Mouse (Mus musculus) liver, embryonic 14.5 days (tissue): ENCODE data around the gene Nhlrc1. TPM values are rescaled to one million over a fixed set of nuclear protein-coding genes. Genes with fewer than 3 reads are reported as not detected.
A peak's percentile ranks its signal among the peaks of the same experiment; 100 is the strongest.

ENCODE experiments used
- ATAC-seq: fragments of 200-750 bp; cut with Nextera tagmentation; 2 replicates; pipeline ENCODE4 v1.8.0; 2017; ENCODE audit warnings: moderate number of reproducible peaks, mild to moderate bottlenecking, moderate library complexity; ENCODE audit not compliant: insufficient read depth
- DNase-seq, 3 experiments: peaks; one replicate each; pipeline ENCODE4 v3.0.0-alpha.2; 2012 to 2013; ENCODE audit warnings: low read depth in 3 of 3, low spot score in 3 of 3
- H3K27ac ChIP-seq: fragments of 300-500 bp; sonication (generic); 2 replicates; pipeline ENCODE4 v1.5.1; 2014; ENCODE audit warnings: moderate library complexity, mild to moderate bottlenecking, control low read depth, inconsistent platforms
- H3K27me3 ChIP-seq: fragments of 300-500 bp; sonication (generic); 2 replicates; pipeline ENCODE4 v1.6.1; 2014; ENCODE audit warnings: mild to moderate bottlenecking, low read length, moderate library complexity; ENCODE audit not compliant: control insufficient read depth, insufficient read depth
- H3K36me3 ChIP-seq: fragments of 300-500 bp; sonication (generic); replicated peaks from 2 replicates; pipeline ENCODE4 v1.6.1; 2014; ENCODE audit warnings: low read depth; ENCODE audit not compliant: control insufficient read depth, insufficient read depth
- H3K4me1 ChIP-seq, 2 experiments: fragments of 200-500 bp in 1 of 2; fragments of 300-500 bp in 1 of 2; sonication (generic) in 1 of 2; replicated peaks; 2 replicates each; pipeline ENCODE4 v1.6.1; 2012 to 2014; ENCODE audit warnings: antibody characterized with exemption in 1 of 2, inconsistent platforms in 1 of 2, low read length in 1 of 2; ENCODE audit not compliant: control insufficient read depth in 2 of 2, insufficient read depth in 2 of 2
- H3K4me2 ChIP-seq: fragments of 300-500 bp; sonication (generic); 2 replicates; pipeline ENCODE4 v1.6.1; 2014; ENCODE audit warnings: low read depth, mild to moderate bottlenecking, control low read depth, moderate library complexity
- H3K4me3 ChIP-seq, 2 experiments: fragments of 200-500 bp in 1 of 2; fragments of 300-500 bp in 1 of 2; sonication (generic) in 1 of 2; 2 replicates each; pipeline ENCODE4 v1.5.1; 2012 to 2014; ENCODE audit warnings: low read depth in 2 of 2, low read length in 2 of 2, mild to moderate bottlenecking in 2 of 2, control low read depth in 1 of 2, inconsistent platforms in 1 of 2, moderate library complexity in 1 of 2; ENCODE audit not compliant: insufficient read depth in 1 of 2
- H3K9ac ChIP-seq: fragments of 300-500 bp; sonication (generic); replicated peaks from 2 replicates; pipeline ENCODE4 v1.6.1; 2014; ENCODE audit warnings: mild to moderate bottlenecking, control low read depth, moderate library complexity
- H3K9me3 ChIP-seq: fragments of 300-500 bp; sonication (generic); 2 replicates; pipeline ENCODE4 v1.6.1; 2016; ENCODE audit warnings: low read length, mixed read lengths; ENCODE audit not compliant: control insufficient read depth
- CTCF ChIP-seq: IDR thresholded peaks from 2 replicates; pipeline ENCODE4 v1.5.1; 2016; ENCODE audit warnings: antibody characterized with exemption, low read depth, control low read depth
- EP300 ChIP-seq: IDR thresholded peaks from 2 replicates; pipeline ENCODE4 v1.6.1; 2016; ENCODE audit warnings: antibody characterized with exemption, low read depth
- WGBS: fragments of 180-500 bp; shearing (Covaris S2); extraction: QIAGEN DNeasy Blood & Tissue Kit; methylation state at CpG from one replicate; pipeline ENCODE4 v1.1.7; 2014; ENCODE audit not compliant: insufficient replicate concordance; 5-methylcytosine and 5-hydroxymethylcytosine counted together
- polyA plus RNA-seq, 2 experiments: library from polyadenylated mRNA; depleted of rRNA in 1 of 2; stranded (reverse) in 1 of 2; unstranded in 1 of 2; fragments of >200 nt; fragmentation: Nextera tagmentation in 1 of 2; extraction: Ambion mirVana in 1 of 2; gene quantifications; 2 replicates each; pipeline versions ENCODE4 v1.2.1 to v1.2.3; 2012 to 2014

Gene Nhlrc1
- polyA plus RNA-seq, 2 experiments, result 0.46 to 0.50 TPM

DNA sequence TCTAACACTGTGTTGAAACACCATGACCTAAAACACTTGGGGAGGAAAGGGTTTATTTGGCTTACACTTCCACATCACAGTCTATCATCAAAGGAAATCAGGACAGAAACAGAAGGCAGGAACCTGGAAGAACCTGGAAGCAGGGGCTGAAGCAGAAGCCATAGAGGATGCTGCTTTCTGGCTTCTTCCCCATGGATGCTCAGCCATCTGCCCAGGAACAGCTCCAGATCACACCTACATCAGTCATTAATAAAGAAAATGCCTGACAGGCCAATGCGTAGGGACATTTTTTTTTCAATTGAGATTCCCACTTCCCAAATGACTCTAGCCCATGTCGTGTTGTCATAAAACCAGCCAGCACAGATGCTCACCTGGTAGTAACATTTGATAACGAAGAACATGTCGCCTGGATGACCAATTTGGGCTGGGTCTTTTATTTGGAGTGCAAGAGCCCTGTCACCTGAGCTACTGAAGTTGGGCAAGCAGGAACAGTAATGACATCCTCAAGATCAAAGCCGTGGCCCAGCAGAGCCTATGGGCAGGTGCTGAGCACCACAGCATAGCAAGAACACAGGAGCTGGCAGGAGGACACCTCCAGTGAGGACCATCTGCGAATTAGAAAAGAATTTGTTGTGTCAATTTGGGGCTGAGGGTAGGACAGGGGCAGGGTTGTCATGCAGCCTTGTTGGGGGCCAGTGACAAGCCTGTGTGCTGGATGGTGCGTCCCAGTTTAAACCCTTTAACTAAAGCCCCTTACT is 22.0 kb downstream of the Nhlrc1 start:
- DNase-seq, result no peak
- no peak for ATAC-seq
- WGBS, result 61% methylated on average over 7 of the region's 7 CpGs

GRCm38 (mm10) chr13:46990376-46991011 is 24.2 kb downstream of the Nhlrc1 start:
- Histone ChIP-seq H3K4me3 (no peak overlapping the region), H3K9me3 (no peaks in the 10 kb centered on the region), H3K4me2 (no peak overlapping the region), H3K27ac (no peak overlapping the region), H3K9ac (no peak overlapping the region), H3K27me3 (no peaks in the 10 kb centered on the region), H3K36me3 (no peaks in the 10 kb centered on the region), H3K4me1 (no peaks in the 10 kb centered on the region)
- ATAC-seq, result no peak
- 21% methylated on average over 4 of the region's 4 CpGs for whole genome bisulfite sequencing
- no peak for TF ChIP-seq CTCF
- no peak for TF ChIP-seq EP300
- no peak for DNase-seq

More for the DNA sequence above, 22.0 kb downstream of the Nhlrc1 start:
- Histone ChIP-seq H3K4me1 (no peaks in the 10 kb centered on the region), H3K27ac (no peak overlapping the region), H3K9me3 (no peaks in the 10 kb centered on the region), H3K36me3 (no peaks in the 10 kb centered on the region), H3K27me3 (no peaks in the 10 kb centered on the region), H3K9ac (no peak overlapping the region), H3K4me3 (no peak overlapping the region), H3K4me2 (no peak overlapping the region)
- TF ChIP-seq EP300, result no peak
- TF ChIP-seq CTCF, result no peak

DNA sequence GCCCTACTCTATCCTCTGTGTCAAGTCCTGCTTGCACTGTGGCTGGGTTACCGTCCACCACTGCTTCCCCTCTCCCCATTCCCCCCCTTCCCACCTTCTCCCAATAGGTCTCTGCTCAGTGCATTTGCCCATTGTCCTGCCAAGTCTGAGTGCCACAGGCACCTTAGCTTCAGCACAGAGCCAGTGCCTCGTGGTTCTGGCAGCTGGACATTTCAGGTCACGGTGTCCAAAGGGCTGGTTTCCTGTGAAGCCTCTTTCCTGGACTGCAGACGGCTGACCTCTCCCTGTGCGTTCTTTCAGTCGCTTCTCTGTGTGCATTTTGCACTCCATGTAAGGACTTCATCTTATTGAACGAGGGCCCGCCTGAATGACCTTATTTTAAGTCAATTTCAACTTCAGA is 26.7 kb downstream of the Nhlrc1 start:
- H3K4me3 ChIP-seq, result no peak overlapping the region
- no peaks in the 10 kb centered on the region for H3K9me3 ChIP-seq
- no peak overlapping the region for H3K4me2 ChIP-seq
- no peaks in the 10 kb centered on the region for H3K4me1 ChIP-seq
- ATAC-seq (no peak), DNase-seq (no peak)
- H3K9ac ChIP-seq, result no peak overlapping the region
- TF ChIP-seq EP300 (no peak), CTCF (no peak)
- no peaks in the 10 kb centered on the region for H3K27me3 ChIP-seq
- 61% methylated on average over 8 of the region's 8 CpGs for WGBS
- no peak overlapping the region for H3K27ac ChIP-seq
- H3K36me3 ChIP-seq, result no peaks in the 10 kb centered on the region

- H3K4me1 ChIP-seq, result no peaks in the 10 kb centered on the region
- H3K9me3 ChIP-seq, result no peaks in the 10 kb centered on the region
- TF ChIP-seq EP300 (no peak), CTCF (no peak)
- no peak overlapping the region for H3K4me2 ChIP-seq
- no peaks in the 10 kb centered on the region for H3K36me3 ChIP-seq
- H3K9ac ChIP-seq, result no peak overlapping the region
- H3K27ac ChIP-seq, result no peak overlapping the region
- ATAC-seq, result no peak
- no peak for DNase-seq
- H3K27me3 ChIP-seq, result no peaks in the 10 kb centered on the region
- no peak overlapping the region for H3K4me3 ChIP-seq
- 55% methylated on average over 6 of the region's 6 CpGs for WGBS
These were observed 28.4 kb downstream of the Nhlrc1 start for GRCm38 (mm10) chr13:46986208-46986607.

DNA sequence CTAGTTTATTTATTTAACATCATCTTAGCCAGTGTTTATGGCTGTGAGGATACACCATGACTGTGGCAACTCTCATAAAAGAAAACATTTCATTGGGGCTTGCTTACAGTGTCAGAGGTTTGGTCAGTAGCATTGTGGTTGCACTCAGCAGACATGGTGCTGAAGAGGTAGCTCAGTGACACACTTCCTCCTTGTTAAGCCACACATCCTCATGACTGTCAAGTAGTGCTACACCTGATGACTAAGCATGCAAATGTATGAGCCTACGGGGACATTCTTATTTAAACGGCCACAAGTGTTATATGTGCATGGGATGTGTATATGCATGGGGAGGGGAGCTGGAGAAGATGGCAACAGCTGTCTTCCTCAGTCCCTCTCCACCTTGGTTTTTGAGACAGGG is 30.8 kb downstream of the Nhlrc1 start:
- no peaks in the 10 kb centered on the region for H3K9me3 ChIP-seq
- no peaks in the 10 kb centered on the region for H3K36me3 ChIP-seq
- H3K4me3 ChIP-seq, result no peak overlapping the region
- WGBS, result 34% methylated on average over 2 of the region's 2 CpGs
- H3K9ac ChIP-seq, result no peak overlapping the region
- H3K27me3 ChIP-seq, result no peaks in the 10 kb centered on the region
- DNase-seq, result peak in 1 of 3 experiments; percentile 7
- TF ChIP-seq CTCF, result no peak
- TF ChIP-seq EP300, result no peak
- H3K4me2 ChIP-seq, result no peak overlapping the region
- no peak for ATAC-seq
- no peaks in the 10 kb centered on the region for H3K4me1 ChIP-seq
- no peak overlapping the region for H3K27ac ChIP-seq
